Mouse (Mus musculus): ENCODE data around the gene Gpr146. TPM values are rescaled to one million over a fixed set of nuclear protein-coding genes. Genes with fewer than 3 reads are reported as not detected.
"Not testable (repeated sequence)": the region's sequence is repeated elsewhere in the genome, so short reads cannot be mapped to it uniquely, and the experiment has no call there.

Gene Gpr146
- polyA plus RNA-seq, 1 experiment from 2014 or later, result 0.93 TPM

- 90% methylated on average over 10 of the region's 10 CpGs for WGBS
- Histone ChIP-seq H3K36me3 (ENCODE audit: poor library complexity, severe bottlenecking) (no peaks in the 10 kb centered on the region), H3K9me3 (replicated peaks) (no peaks in the 10 kb centered on the region), H3K4me1 (peaks cover 23% of the 10 kb centered on the region), H3K27me3 (no peaks in the 10 kb centered on the region), H3K27ac (0 out of 2 replicates have a peak overlapping the region, but pooled peaks have one; percentile 35), H3K4me3 (no peak overlapping the region), H3K9ac (peak overlapping the region; percentile 5; the same call in 1 of the 2 replicates), H3K4me2 (no peak overlapping the region)
- no peak for ATAC-seq
Measured at GRCm38 (mm10) chr5:139387329-139388194, 10.1 kb downstream of the Gpr146 start.

DNA sequence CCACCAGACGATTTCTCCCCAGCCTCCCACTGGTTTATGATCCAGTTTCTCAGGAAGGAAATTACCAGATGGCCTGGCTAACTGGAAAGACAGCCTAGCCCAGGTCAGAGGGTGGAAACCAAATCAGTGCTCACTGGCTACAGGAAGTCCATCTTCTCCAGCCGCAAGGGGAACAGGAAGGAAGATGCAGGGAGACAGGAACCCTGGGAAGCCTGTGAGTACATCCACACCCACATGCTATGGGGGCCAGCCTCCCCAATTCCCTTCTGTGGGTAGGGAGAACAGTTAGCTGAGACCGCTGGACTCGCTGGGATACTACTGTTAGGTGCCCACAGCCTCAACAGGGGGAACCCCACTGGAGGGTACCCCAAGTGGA lies 10.7 kb downstream of the Gpr146 start:
- H3K4me2 ChIP-seq, result no peak overlapping the region
- H3K36me3 ChIP-seq (ENCODE audit: poor library complexity, severe bottlenecking), result no peaks in the 10 kb centered on the region
- WGBS, result 89% methylated on average over 4 of the region's 4 CpGs
- no peak for ATAC-seq
- H3K9ac ChIP-seq, result no peak overlapping the region
- H3K4me3 ChIP-seq, result no peak overlapping the region
- H3K9me3 ChIP-seq (replicated peaks), result no peaks in the 10 kb centered on the region
- H3K27me3 ChIP-seq, result no peaks in the 10 kb centered on the region
- H3K4me1 ChIP-seq, result peaks cover 23% of the 10 kb centered on the region
- H3K27ac ChIP-seq, result peak overlapping the region; percentile 35; the same call in 1 of the 2 replicates

GRCm38 (mm10) chr5:139388694-139389675 lies 11.5 kb downstream of the Gpr146 start:
- Histone ChIP-seq H3K9me3 (replicated peaks) (no peaks in the 10 kb centered on the region), H3K9ac (no peak overlapping the region), H3K4me1 (peaks cover 23% of the 10 kb centered on the region)

GRCm38 (mm10) chr5:139389676-139390061 lies 12.2 kb downstream of the Gpr146 start:
- H3K36me3 ChIP-seq (ENCODE audit: poor library complexity, severe bottlenecking), result no peaks in the 10 kb centered on the region
- H3K4me3 ChIP-seq, result no peak overlapping the region
- no peak overlapping the region for H3K9ac ChIP-seq
- 59% methylated on average over 6 of the region's 6 CpGs for WGBS
- H3K4me1 ChIP-seq, result peaks cover 23% of the 10 kb centered on the region
- H3K27me3 ChIP-seq, result no peaks in the 10 kb centered on the region
- no peak for ATAC-seq
- no peak overlapping the region for H3K4me2 ChIP-seq
- H3K27ac ChIP-seq, result no peak overlapping the region
- H3K9me3 ChIP-seq (replicated peaks), result no peaks in the 10 kb centered on the region

More at GRCm38 (mm10) chr5:139388694-139389675, 11.5 kb downstream of the Gpr146 start:
- Histone ChIP-seq H3K4me2 (no peak overlapping the region), H3K4me3 (no peak overlapping the region), H3K36me3 (ENCODE audit: poor library complexity, severe bottlenecking) (no peaks in the 10 kb centered on the region), H3K27me3 (no peaks in the 10 kb centered on the region), H3K27ac (0 out of 2 replicates have a peak overlapping the region, but pooled peaks have one; percentile 35)
- 80% methylated on average over 17 of the region's 17 CpGs for WGBS
- ATAC-seq, result no peak

DNA sequence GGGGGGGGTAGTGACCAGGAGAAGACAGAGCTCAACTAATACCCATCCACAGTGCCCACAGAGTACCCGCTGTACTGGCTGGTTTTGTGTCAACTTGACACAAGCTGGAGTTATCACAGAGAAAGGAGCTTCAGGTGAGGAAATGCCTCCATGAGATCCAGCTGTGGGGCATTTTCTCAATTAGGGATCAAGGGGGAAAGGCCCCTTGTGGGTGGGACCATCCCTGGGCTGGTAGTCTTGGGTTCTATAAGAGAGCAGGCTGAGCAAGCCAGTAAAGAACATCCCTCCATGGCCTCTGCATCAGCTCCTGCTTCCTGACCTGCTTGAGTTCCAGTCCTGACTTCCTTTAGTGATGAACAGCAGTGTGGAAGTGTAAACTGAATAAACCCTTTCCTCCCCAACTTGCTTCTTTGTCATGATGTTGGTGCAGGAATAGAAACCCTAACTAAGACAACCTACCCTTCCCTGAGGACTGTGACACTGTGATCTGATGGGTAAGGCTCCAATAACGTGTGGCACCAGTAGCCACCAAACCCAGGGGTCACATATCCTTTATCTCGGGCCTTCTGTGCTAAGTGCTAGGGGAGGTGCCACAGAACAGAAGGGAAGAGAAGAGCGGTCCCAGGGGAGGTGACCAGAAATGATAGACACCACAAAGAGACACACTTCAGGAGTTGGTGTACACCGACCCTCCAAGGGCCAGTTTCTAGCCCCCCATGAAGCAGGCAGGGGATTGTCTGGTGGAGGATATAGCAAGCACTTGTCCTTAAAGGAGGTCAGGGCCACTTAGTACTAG lies 13.0 kb downstream of the Gpr146 start:
- H3K4me2 ChIP-seq; H3K36me3 ChIP-seq (ENCODE audit: poor library complexity, severe bottlenecking); H3K4me3 ChIP-seq; H3K9me3 ChIP-seq (replicated peaks); H3K27me3 ChIP-seq; H3K27ac ChIP-seq; ATAC-seq; H3K9ac ChIP-seq: not testable (repeated sequence)
- peaks cover 23% of the 10 kb centered on the region for H3K4me1 ChIP-seq
- WGBS, result 87% methylated on average over 5 of the region's 5 CpGs

- Histone ChIP-seq H3K9ac (no peak overlapping the region), H3K4me3 (no peak overlapping the region), H3K27ac (no peak overlapping the region), H3K36me3 (ENCODE audit: poor library complexity, severe bottlenecking) (no peaks in the 10 kb centered on the region), H3K9me3 (replicated peaks) (no peaks in the 10 kb centered on the region), H3K4me1 (peaks cover 23% of the 10 kb centered on the region), H3K4me2 (no peak overlapping the region), H3K27me3 (no peaks in the 10 kb centered on the region)
- WGBS, result 81% methylated on average over 11 of the region's 11 CpGs
- no peak for ATAC-seq
Measured at GRCm38 (mm10) chr5:139391309-139391990, 14.0 kb downstream of the Gpr146 start.

GRCm38 (mm10) chr5:139392219-139393196 lies 15.0 kb downstream of the Gpr146 start:
- Histone ChIP-seq H3K27ac (no peak overlapping the region), H3K36me3 (ENCODE audit: poor library complexity, severe bottlenecking) (no peaks in the 10 kb centered on the region), H3K4me2 (no peak overlapping the region), H3K27me3 (no peaks in the 10 kb centered on the region), H3K9ac (no peak overlapping the region), H3K4me3 (no peak overlapping the region), H3K9me3 (replicated peaks) (no peaks in the 10 kb centered on the region), H3K4me1 (peaks cover 21% of the 10 kb centered on the region)
- no peak for ATAC-seq
- 96% methylated on average over 37 of the region's 37 CpGs for WGBS

- Histone ChIP-seq H3K4me2 (no peak overlapping the region), H3K27ac (no peak overlapping the region), H3K9ac (no peak overlapping the region), H3K4me1 (peaks cover 16% of the 10 kb centered on the region), H3K27me3 (no peaks in the 10 kb centered on the region), H3K9me3 (replicated peaks) (no peaks in the 10 kb centered on the region), H3K4me3 (no peak overlapping the region), H3K36me3 (ENCODE audit: poor library complexity, severe bottlenecking) (no peaks in the 10 kb centered on the region)
- WGBS, result 90% methylated on average over 16 of the region's 16 CpGs
- no peak for ATAC-seq
Measured at GRCm38 (mm10) chr5:139393197-139393588, 15.7 kb downstream of the Gpr146 start.

GRCm38 (mm10) chr5:139394399-139394798 lies 16.9 kb downstream of the Gpr146 start:
- Histone ChIP-seq H3K27ac (no peak overlapping the region), H3K9me3 (replicated peaks) (no peaks in the 10 kb centered on the region)
- WGBS, result 79% methylated on average over 7 of the region's 7 CpGs

DNA sequence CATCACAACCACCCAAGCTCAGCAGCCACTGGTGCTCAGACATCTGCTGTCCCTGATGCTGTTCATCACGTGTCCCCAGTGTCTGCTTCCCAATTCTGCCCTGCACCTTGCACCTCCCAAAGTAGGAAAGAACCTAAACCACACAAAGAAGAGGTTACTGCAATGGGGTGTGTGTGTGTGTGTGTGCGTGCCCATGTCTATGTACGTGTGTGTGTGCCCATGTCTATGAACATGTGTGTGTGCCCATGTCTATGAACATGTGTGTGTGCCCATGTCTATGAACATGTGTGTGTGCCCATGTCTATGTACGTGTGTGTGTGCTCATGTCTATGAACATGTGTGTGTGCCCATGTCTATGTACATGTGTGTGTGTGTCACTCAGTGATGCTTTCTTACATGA lies 18.0 kb downstream of the Gpr146 start:
- H3K36me3 ChIP-seq (ENCODE audit: poor library complexity, severe bottlenecking), result no peaks in the 10 kb centered on the region
- H3K4me1 ChIP-seq, result peaks cover 7% of the 10 kb centered on the region
- no peaks in the 10 kb centered on the region for H3K27me3 ChIP-seq
- no peak overlapping the region for H3K4me2 ChIP-seq
- no peak overlapping the region for H3K27ac ChIP-seq
- 90% methylated on average over 4 of the region's 4 CpGs for WGBS
- no peak overlapping the region for H3K9ac ChIP-seq
- H3K9me3 ChIP-seq (replicated peaks), result no peaks in the 10 kb centered on the region
- no peak for ATAC-seq
- no peak overlapping the region for H3K4me3 ChIP-seq

More at GRCm38 (mm10) chr5:139394399-139394798, 16.9 kb downstream of the Gpr146 start:
- no peak overlapping the region for H3K4me3 ChIP-seq
- H3K4me2 ChIP-seq, result no peak overlapping the region
- H3K9ac ChIP-seq, result no peak overlapping the region
- peaks cover 12% of the 10 kb centered on the region for H3K4me1 ChIP-seq
- ATAC-seq, result no peak
- H3K36me3 ChIP-seq (ENCODE audit: poor library complexity, severe bottlenecking), result no peaks in the 10 kb centered on the region
- H3K27me3 ChIP-seq, result no peaks in the 10 kb centered on the region
